Mouse (Mus musculus): ENCODE measurements around the gene Ctsd. TPM values are rescaled to one million over a fixed set of nuclear protein-coding genes. Genes with fewer than 3 reads are reported as not detected.

Ctsd gene
- polyA plus RNA-seq, 1 experiment from 2014 or later: 229 TPM

DNA sequence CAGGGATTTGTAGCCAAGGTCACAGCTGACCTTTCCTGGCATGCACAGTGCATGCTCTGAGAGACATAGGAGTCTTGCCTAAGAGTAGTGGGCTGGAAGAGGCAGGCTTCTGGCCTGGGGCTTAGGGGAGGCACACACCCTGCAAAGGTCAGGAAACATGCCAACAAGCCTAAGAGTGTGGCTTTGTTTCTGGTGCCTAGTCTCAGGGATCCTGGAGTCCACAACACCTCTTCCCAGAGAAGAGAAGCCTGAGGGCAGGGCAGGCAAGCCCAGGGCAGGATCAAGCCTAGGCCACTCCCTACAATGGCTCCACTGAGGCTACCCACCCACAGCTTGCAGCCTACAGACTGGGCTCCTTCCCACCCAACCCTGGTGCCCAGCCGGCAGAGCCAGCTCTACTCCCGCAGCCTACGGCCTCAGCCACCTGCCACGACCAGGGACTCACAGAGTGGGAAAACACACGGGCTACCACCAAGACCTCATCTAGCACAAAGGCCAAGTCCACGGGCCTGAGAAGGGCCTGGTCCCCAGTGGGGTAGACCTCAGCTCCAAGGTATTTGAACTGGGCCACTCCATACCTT, 1.1 kb downstream of the Ctsd start:
- Histone ChIP-seq H3K4me2 (ENCODE audit: low read length) (peak overlapping the region; percentile 85), H3K9ac (replicated peaks; ENCODE audit: low read length) (peak overlapping the region; percentile 86), H3K36me3 (ENCODE audit: control insufficient read depth, insufficient read depth, low read length) (peaks cover 39% of the 10 kb centered on the region), H3K27me3 (ENCODE audit: control insufficient read depth, insufficient read depth, low read length) (no peaks in the 10 kb centered on the region), H3K27ac (replicated peaks; ENCODE audit: low read depth, low read length) (no peak overlapping the region), H3K9me3 (ENCODE audit: control insufficient read depth, low read length) (no peaks in the 10 kb centered on the region), H3K4me1 (ENCODE audit: control insufficient read depth, insufficient read depth, low read length) (peaks cover 9% of the 10 kb centered on the region), H3K4me3 (replicated peaks; ENCODE audit: low read depth, low read length) (peak overlapping the region; percentile 90)
- ATAC-seq (ENCODE audit: low FRiP score, low TSS enrichment): no peak
- DNase-seq: no peak
- 64% methylated on average over 6 of the region's 6 CpGs for WGBS

DNA sequence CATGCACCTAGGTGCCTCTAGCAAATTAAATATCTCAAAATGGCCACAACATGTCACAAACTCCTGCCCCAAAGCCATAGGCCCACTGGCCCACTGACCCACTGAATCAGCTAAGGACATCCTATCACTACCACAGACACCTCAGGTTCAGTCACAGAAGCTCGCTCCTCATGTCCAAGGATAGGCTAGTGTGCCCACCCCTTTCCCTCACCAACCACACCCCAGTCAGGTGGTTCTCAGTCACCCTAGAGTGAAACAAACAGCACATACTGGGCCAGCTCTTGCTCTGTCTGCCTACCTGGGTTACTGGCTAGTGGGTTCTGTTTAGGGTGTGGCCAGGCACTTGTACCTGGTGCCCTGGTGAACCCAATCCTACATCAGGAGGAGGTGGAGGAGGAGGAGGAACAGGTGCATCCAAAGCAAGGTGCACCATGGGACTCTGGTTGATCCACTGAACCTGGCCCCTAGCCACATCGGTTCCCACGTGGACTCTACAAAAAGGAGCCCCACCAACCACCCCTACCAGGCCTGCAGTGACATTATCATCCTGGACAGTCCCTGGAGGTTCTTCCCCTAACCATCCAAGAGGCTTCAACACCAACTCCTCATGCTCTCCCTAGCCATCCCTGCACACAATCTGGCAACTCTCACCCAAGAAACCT, 2.0 kb downstream of the Ctsd start:
- Histone ChIP-seq H3K4me2 (ENCODE audit: low read length) (peak overlapping the region; percentile 85), H3K9ac (replicated peaks; ENCODE audit: low read length) (0 out of 2 replicates have a peak overlapping the region, but pooled peaks have one; percentile 16), H3K9me3 (ENCODE audit: control insufficient read depth, low read length) (no peaks in the 10 kb centered on the region), H3K27me3 (ENCODE audit: control insufficient read depth, insufficient read depth, low read length) (no peaks in the 10 kb centered on the region), H3K36me3 (ENCODE audit: control insufficient read depth, insufficient read depth, low read length) (peaks cover 47% of the 10 kb centered on the region), H3K4me3 (replicated peaks; ENCODE audit: low read depth, low read length) (no peak overlapping the region), H3K27ac (replicated peaks; ENCODE audit: low read depth, low read length) (no peak overlapping the region), H3K4me1 (ENCODE audit: control insufficient read depth, insufficient read depth, low read length) (peaks cover 9% of the 10 kb centered on the region)
- DNase-seq: no peak
- ATAC-seq (ENCODE audit: low FRiP score, low TSS enrichment): no peak
- 95% methylated on average over 3 of the region's 3 CpGs for WGBS

- ATAC-seq (ENCODE audit: low FRiP score, low TSS enrichment): no peak
- WGBS: 95% methylated on average over 10 of the region's 10 CpGs
- Histone ChIP-seq H3K4me1 (ENCODE audit: control insufficient read depth, insufficient read depth, low read length) (peaks cover 9% of the 10 kb centered on the region), H3K27me3 (ENCODE audit: control insufficient read depth, insufficient read depth, low read length) (no peaks in the 10 kb centered on the region), H3K4me2 (ENCODE audit: low read length) (no peak overlapping the region), H3K27ac (replicated peaks; ENCODE audit: low read depth, low read length) (no peak overlapping the region), H3K9ac (replicated peaks; ENCODE audit: low read length) (no peak overlapping the region), H3K36me3 (ENCODE audit: control insufficient read depth, insufficient read depth, low read length) (peaks cover 63% of the 10 kb centered on the region), H3K4me3 (replicated peaks; ENCODE audit: low read depth, low read length) (no peak overlapping the region), H3K9me3 (ENCODE audit: control insufficient read depth, low read length) (no peaks in the 10 kb centered on the region)
- no peak for DNase-seq
These were observed 3.5 kb downstream of the Ctsd start for GRCm38 (mm10) chr7:142384306-142384705.

GRCm38 (mm10) chr7:142382567-142382966, 5.3 kb downstream of the Ctsd start, which contains the start of gene Gm49369:
Gene Gm49369, minus strand, starts transcription at chr7:142382667.
- Histone ChIP-seq H3K4me2 (ENCODE audit: low read length) (no peak within 1 kb of the TSS), H3K36me3 (ENCODE audit: control insufficient read depth, insufficient read depth, low read length) (peaks cover 80% of the 10 kb centered on the region)

DNA sequence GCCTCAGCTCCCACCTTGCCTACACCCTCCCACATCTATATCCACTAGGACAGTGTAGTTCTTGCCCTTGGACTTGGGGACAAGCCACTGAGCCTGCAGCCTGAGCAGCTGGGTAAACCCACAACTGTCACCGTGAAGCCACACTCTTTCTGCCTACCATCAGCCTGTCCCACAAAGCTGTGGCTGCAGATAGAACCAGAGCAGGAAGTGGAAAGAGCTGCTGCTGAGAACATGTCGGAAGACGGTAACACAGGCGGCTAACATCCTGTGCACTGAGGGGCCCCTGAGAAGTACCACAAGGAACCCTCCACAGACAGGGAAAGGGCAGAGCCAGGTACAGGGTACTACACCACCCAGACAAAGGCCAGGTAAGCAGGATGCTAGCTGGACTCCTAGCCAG, 6.7 kb downstream of the Ctsd start:
- Histone ChIP-seq H3K4me1 (ENCODE audit: control insufficient read depth, insufficient read depth, low read length) (no peaks in the 10 kb centered on the region), H3K36me3 (ENCODE audit: control insufficient read depth, insufficient read depth, low read length) (peaks cover 94% of the 10 kb centered on the region), H3K4me2 (ENCODE audit: low read length) (no peak overlapping the region), H3K9me3 (ENCODE audit: control insufficient read depth, low read length) (no peaks in the 10 kb centered on the region), H3K27me3 (ENCODE audit: control insufficient read depth, insufficient read depth, low read length) (no peaks in the 10 kb centered on the region), H3K9ac (replicated peaks; ENCODE audit: low read length) (no peak overlapping the region), H3K27ac (replicated peaks; ENCODE audit: low read depth, low read length) (no peak overlapping the region), H3K4me3 (replicated peaks; ENCODE audit: low read depth, low read length) (no peak overlapping the region)
- no peak for DNase-seq
- ATAC-seq (ENCODE audit: low FRiP score, low TSS enrichment): no peak
- 94% methylated on average over 4 of the region's 4 CpGs for WGBS

More at GRCm38 (mm10) chr7:142382567-142382966, 5.3 kb downstream of the Ctsd start, which contains the start of gene Gm49369:
- Histone ChIP-seq H3K4me3 (replicated peaks; ENCODE audit: low read depth, low read length) (no peak within 1 kb of the TSS), H3K9ac (replicated peaks; ENCODE audit: low read length) (no peak within 1 kb of the TSS), H3K9me3 (ENCODE audit: control insufficient read depth, low read length) (no peaks in the 10 kb centered on the region), H3K27ac (replicated peaks; ENCODE audit: low read depth, low read length) (no peak within 1 kb of the TSS), H3K4me1 (ENCODE audit: control insufficient read depth, insufficient read depth, low read length) (peaks cover 9% of the 10 kb centered on the region), H3K27me3 (ENCODE audit: control insufficient read depth, insufficient read depth, low read length) (no peaks in the 10 kb centered on the region)
- WGBS: 98% methylated on average over 5 of the region's 5 CpGs
- DNase-seq: no peak
- ATAC-seq (ENCODE audit: low FRiP score, low TSS enrichment): no peak

- no peak overlapping the region for H3K4me3 ChIP-seq (replicated peaks; ENCODE audit: low read depth, low read length)
- no peaks in the 10 kb centered on the region for H3K9me3 ChIP-seq (ENCODE audit: control insufficient read depth, low read length)
- H3K9ac ChIP-seq (replicated peaks; ENCODE audit: low read length): no peak overlapping the region
- 96% methylated on average over 6 of the region's 6 CpGs for WGBS
- no peaks in the 10 kb centered on the region for H3K4me1 ChIP-seq (ENCODE audit: control insufficient read depth, insufficient read depth, low read length)
- peaks cover 95% of the 10 kb centered on the region for H3K36me3 ChIP-seq (ENCODE audit: control insufficient read depth, insufficient read depth, low read length)
- H3K27ac ChIP-seq (replicated peaks; ENCODE audit: low read depth, low read length): no peak overlapping the region
- ATAC-seq (ENCODE audit: low FRiP score, low TSS enrichment): no peak
- no peak for DNase-seq
- no peak overlapping the region for H3K4me2 ChIP-seq (ENCODE audit: low read length)
- H3K27me3 ChIP-seq (ENCODE audit: control insufficient read depth, insufficient read depth, low read length): no peaks in the 10 kb centered on the region
These were observed 8.7 kb downstream of the Ctsd start for GRCm38 (mm10) chr7:142379186-142379585.

DNA sequence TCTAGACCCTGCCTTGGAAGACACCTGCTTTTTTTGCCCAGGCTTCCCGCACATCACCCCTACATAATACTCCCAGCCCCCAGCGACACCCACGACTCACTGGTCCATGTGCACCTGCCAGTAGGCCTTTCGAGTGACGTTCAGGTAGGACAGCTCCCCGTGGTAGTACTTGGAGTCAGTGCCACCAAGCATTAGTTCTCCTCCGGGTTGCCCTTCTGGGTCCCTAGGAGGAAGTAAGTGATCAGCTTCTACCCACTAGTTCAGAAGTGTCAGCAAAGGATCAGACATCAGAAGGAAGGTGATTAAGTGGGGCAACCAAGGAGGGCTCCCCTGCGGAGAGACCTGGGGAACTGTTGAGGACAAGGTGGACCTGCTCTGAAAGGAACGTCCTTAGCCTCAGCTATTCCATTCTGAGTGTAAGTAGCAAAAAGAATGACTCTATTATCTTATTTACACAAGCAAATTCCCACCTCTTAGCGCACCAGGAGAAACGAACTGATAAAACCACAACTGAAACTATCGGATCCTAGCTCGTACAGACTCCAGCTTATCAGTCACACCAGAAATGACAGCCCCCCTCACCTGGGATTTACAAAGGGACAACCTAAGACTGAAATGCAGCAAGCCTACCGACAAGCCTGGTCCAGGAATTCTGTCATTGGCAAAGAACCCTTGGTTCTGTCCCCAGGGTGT, 10.5 kb downstream of the Ctsd start:
- Histone ChIP-seq H3K27ac (replicated peaks; ENCODE audit: low read depth, low read length) (no peak overlapping the region), H3K4me2 (ENCODE audit: low read length) (no peak overlapping the region), H3K4me3 (replicated peaks; ENCODE audit: low read depth, low read length) (no peak overlapping the region), H3K27me3 (ENCODE audit: control insufficient read depth, insufficient read depth, low read length) (0 out of 2 replicates have a peak, but pooled peaks cover 2% of the 10 kb centered on the region), H3K4me1 (ENCODE audit: control insufficient read depth, insufficient read depth, low read length) (no peaks in the 10 kb centered on the region), H3K9ac (replicated peaks; ENCODE audit: low read length) (no peak overlapping the region), H3K36me3 (ENCODE audit: control insufficient read depth, insufficient read depth, low read length) (peaks cover 77% of the 10 kb centered on the region), H3K9me3 (ENCODE audit: control insufficient read depth, low read length) (no peaks in the 10 kb centered on the region)
- 94% methylated on average over 14 of the region's 14 CpGs for WGBS
- ATAC-seq (ENCODE audit: low FRiP score, low TSS enrichment) (no peak), DNase-seq (no peak)

- Histone ChIP-seq H3K36me3 (ENCODE audit: control insufficient read depth, insufficient read depth, low read length) (peaks cover 64% of the 10 kb centered on the region), H3K4me2 (ENCODE audit: low read length) (no peak overlapping the region), H3K4me1 (ENCODE audit: control insufficient read depth, insufficient read depth, low read length) (no peaks in the 10 kb centered on the region), H3K9ac (replicated peaks; ENCODE audit: low read length) (no peak overlapping the region), H3K4me3 (replicated peaks; ENCODE audit: low read depth, low read length) (no peak overlapping the region), H3K9me3 (ENCODE audit: control insufficient read depth, low read length) (no peaks in the 10 kb centered on the region), H3K27ac (replicated peaks; ENCODE audit: low read depth, low read length) (no peak overlapping the region), H3K27me3 (ENCODE audit: control insufficient read depth, insufficient read depth, low read length) (peaks cover 14% of the 10 kb centered on the region)
- 82% methylated on average over 4 of the region's 4 CpGs for WGBS
- DNase-seq (no peak), ATAC-seq (ENCODE audit: low FRiP score, low TSS enrichment) (no peak)
These were observed 11.7 kb downstream of the Ctsd start for GRCm38 (mm10) chr7:142376096-142376495.
